Mouse (Mus musculus): ENCODE measurements around the gene Rwdd3.

The Rwdd3 gene

DNA sequence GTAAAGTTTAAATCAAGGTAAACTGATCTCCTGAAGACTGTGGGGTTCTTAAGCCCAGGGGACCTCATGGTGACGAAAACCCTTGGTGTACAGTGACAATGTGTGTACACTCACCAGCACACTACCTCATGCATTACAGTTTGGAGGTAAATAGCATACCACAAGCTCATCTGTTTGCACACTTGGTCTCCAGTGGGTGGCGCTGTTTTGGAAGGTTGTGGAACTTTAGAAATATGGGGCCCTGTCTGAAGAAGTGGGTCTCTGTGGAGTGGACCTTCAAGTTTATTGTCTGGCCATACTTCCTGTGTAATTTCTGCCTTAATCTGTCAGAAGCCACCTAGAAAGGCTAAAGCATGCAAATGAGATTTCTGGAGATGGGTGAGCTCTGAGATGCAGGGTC is 9.8 kb downstream of the Rwdd3 start:
- in situ Hi-C loops (cut with MboI; ENCODE audit: low sequenced_read_pairs), result no loop called here

DNA sequence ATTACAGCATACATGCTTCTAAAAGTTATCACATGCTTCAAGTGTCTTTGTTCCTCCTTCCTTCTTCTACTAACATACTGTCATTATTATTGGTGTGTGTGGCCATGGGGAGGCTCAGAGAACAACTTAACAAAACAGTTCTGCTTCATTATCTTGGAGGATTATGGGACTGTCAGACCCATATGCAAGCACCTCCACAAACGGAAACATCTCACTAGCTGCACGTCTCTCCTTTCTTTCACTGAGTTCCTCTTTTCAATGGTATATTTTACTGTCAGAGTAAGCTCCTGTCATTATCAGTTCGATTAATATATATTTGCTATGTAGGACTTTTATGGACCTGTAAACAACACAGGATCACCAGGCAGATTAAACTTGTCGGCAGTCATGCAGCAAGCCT is 11.1 kb downstream of the Rwdd3 start:
- in situ Hi-C loops (cut with MboI; ENCODE audit: low sequenced_read_pairs), result no loop called here

DNA sequence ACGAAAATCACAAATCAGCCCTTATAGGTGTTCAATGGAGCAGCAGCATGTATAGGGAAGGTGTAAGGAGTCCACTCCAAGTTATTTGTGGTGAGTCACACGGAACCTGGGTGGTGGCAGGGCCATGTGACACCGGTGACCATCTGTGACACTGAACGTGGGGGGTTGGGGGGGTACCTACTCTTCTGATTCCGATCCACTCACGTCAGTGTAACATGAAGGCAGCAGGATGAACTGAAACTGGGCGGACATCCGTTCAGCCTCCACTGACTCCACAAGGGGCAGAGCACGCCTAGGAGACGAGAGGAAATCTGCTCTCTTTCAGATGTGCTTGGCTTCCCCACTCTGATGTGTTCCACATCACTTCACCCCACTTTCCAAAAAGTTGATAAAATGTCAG is 11.9 kb downstream of the Rwdd3 start:
- in situ Hi-C loops (cut with MboI; ENCODE audit: low sequenced_read_pairs), result no loop called here

DNA sequence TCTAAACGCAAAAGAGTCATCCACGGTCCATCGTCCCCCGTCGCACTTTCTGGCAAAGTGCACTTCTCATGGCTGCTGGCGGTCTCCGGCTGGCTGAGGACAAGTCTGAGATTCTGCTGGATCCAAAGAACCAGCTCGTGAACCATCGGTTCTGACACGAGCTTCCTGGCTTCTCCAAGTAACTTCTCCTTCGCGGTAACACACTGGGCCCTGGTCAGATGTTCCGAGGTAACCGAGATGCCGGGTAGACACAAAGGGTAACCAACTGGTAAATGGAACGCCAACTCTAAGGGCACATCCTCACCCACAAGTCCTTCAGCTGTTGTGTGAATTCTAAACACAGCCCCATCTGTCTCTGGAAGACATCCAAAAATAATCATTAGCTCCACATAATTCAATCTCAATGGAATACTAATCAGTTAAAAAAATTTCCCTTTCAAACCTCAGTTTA is 12.6 kb downstream of the Rwdd3 start:
- in situ Hi-C loops (cut with MboI; ENCODE audit: low sequenced_read_pairs), result no loop called here

DNA sequence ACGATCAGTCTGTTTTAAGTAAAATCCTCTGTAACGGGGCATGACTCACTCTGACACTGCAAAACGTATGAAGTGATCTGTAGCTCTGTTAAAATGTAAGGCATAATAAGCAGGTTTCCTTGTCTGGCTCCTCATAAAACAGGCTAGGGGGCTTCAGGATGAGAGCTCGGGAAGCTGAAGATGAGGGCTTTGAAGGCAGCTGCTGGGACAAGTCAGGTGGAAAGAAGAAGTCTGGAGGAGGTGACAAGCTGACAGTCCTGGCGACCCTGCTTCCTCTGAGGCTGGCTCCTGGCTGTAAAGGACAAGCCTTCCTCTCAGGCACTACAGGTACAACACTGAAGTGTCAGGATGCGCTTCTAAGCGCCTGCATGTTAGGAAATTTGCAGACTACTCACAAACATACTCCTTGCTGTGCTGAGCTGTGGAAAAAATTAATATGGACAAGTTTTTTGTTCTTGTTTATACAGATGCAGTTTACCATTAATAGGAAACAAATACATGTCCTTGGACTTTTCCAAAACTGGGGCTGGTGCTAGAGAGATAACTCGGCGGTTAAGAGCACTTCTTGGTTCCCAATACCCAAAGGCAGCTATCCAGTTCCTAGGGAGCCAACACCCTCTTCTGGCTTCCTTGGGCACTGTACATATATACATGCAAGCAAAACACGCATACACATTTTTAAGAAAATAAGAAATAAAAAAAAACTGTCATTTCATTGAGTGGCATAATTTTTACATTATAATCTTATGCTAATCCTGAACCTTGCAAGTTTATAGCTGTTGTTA is 13.8 kb downstream of the Rwdd3 start:
- in situ Hi-C loops (cut with MboI; ENCODE audit: low sequenced_read_pairs), result no loop called here

DNA sequence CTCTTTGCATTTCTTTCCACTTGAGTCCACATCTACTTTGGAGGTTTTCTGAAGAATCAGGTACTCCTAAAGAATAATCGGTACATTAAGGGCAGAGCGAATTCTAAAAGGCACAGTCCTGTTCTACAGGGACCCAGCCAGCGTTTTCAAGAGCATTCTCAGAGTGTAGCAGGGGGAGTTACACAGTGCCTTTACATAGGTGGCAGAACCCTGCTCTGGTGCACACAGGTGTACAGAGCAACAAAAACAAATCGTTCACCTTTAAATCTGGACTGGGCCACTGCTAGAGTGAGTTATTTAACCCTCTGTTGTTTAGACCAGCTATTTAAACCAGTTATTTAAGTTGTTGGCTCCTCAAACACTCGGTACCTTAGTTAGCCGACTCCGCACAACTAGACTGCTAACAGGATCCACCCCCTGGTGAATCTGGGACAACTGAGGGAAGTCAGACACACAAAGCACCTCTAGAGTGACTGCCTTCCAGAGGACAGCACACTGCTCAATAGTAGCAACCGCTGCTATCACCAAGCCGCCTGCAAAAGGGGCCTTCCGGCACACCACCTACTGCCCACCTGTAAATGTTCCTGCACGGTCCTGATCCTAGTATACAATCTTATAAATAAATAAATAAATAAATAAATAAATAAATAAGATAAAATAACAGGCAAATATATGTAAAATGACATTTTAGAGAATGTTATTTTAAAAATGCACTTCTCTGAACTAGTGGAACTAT is 14.9 kb downstream of the Rwdd3 start:
- in situ Hi-C loops (cut with MboI; ENCODE audit: low sequenced_read_pairs), result no loop called here

DNA sequence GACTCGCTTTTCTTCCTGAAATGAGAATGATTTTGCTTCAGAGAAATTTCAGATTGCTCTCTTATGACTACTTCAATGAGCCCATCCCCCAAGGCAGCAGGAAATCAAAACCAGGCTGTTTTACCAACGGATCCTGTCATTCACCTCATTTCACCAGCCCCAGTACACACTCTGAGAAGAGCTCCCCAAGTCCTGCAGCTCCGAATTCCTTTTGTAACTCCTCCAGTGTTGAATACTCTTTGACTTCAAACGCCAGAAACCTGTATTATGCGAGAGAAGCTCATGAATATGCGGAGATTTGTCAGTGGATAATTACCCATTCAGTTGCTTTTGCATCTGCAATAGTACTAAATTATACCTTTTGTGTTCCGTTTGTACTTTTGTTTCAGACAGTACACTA is 15.5 kb downstream of the Rwdd3 start:
- in situ Hi-C loops (cut with MboI; ENCODE audit: low sequenced_read_pairs), result no loop called here

DNA sequence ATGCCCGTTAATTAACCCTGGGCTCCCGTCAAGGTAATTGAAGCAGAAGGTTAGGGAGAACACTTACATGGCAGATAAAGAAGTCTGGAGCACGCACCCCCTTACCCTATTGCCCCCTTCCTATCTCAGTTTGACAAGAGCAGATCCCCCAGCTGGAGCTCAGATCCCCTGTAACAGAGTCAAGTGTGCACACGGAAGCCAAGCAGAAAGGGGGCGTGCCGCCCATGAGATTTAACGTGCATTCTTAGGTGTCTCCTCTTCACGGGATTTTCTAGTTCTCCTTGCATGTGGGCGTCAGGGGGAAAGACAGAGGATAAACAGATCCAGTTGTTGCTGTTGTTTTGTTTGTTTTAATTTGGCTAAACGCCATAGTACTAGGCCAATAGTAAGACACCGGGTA is 37.6 kb downstream of the Rwdd3 start:
- in situ Hi-C loops (cut with MboI; ENCODE audit: low sequenced_read_pairs), result no loop called here

DNA sequence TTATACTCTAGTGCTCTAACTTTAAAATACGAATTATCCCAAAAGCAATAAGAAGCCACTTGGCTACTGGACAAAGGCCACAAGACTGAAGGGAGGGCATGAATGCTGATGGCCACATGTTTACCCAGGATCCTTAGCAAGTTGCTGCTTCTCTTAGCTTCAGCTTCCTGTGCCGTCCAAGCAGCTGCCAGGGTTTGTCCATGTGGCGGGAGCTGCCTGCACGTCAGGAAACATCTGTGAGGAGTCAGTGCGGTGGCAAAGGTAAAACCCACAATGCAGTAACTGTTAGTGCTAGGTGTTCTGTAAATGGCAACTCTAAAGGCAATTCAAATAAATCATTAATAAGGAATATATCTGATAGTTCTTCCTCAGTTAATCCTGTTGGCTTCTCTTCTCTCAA is 38.5 kb downstream of the Rwdd3 start:
- in situ Hi-C loops (cut with MboI; ENCODE audit: low sequenced_read_pairs), result no loop called here

DNA sequence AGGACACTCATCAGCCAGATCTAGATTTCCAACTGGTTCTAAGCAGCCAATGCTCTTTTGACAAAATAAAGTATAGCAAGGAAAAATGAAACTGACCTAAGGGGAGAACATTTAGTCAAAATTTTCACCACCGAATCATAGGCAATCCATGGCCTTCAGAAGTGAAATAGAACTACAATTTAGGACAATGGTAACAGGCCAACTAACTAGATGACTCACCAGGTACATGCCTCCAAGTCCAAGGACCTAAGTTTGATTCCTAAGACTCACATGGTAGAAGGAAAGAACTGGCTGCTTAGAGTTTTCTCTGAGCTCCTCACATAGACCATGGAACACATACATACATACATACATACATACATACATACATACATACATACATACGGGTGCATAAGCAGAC is 44.3 kb downstream of the Rwdd3 start:
- in situ Hi-C loops (cut with MboI; ENCODE audit: low sequenced_read_pairs), result no loop called here

DNA sequence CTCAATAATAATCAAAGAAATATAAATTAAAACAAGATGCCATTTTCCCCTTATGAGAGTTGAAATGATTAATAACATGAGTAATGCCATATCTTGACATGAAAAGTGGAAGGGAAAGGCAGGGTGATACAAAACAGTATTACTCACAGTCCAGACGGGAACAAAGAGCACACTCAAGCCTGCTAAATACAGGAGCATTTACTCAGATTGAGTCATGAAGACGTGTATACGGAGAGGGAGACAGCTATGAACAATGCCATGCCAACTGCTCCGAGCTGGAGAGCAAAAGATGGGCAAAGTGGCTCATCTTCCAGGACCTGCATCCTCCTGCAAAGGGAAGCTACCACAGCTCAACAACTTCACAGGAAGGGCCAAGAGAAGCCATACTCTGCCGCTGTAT is 45.0 kb downstream of the Rwdd3 start:
- in situ Hi-C loops (cut with MboI; ENCODE audit: low sequenced_read_pairs), result no loop called here

DNA sequence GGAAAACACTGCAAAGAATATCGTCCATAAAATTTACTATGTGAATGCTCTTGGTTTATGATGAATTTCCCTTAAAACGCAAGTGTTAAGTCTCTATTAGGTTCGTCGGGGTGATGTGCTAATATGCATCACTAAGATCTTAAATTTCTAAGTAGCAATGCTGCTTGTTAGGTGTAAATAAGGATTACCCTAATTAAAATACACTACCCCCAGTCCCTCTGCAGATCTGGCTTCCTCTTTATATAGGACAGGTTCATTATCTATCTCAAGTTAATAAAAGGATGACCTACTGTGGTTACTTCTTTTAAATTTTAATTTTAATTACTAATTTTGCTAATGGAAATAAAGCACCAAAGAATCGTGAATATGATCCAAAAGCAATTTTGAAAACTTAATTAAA is 50.4 kb downstream of the Rwdd3 start:
- in situ Hi-C loops (cut with MboI; ENCODE audit: low sequenced_read_pairs), result no loop called here

DNA sequence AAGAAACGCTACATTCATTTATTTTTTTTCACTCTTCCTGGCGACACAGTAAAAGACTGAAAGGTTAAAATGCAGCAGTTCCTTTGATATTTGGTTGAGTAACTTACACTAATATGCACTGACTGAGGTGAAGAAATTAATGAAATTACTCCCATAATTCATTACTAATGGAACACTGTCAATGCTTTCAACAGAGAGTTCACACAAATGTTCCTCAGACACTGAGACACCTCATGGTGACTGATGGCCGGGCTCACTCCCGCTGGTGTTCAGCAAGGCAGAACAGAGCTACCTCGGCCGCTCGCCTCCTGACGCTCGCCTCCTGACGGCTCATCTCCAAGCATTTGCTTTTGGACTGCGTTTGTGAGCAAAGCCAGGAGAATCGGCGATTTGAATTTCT is 54.9 kb downstream of the Rwdd3 start:
- in situ Hi-C loops (cut with MboI; ENCODE audit: low sequenced_read_pairs), result no loop called here

DNA sequence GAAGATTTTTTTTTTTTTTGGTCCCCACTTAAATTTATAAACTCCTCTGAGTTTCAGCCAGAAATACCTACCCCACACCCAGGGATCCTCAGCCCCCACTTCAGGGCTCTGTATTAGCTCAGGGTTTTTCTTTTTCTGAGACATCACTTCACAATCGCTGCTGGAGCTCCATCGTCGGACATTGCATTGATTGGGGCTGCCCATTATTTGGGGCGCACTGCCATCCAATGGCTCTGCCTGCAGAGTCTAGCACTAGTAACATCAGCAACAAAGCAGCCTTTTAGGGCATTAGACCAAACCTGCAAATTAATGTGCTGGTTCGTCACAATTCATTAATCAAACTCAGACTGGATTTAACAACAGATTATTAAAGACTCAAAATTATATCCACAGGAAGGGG is 55.4 kb downstream of the Rwdd3 start:
- in situ Hi-C loops (cut with MboI; ENCODE audit: low sequenced_read_pairs), result no loop called here

DNA sequence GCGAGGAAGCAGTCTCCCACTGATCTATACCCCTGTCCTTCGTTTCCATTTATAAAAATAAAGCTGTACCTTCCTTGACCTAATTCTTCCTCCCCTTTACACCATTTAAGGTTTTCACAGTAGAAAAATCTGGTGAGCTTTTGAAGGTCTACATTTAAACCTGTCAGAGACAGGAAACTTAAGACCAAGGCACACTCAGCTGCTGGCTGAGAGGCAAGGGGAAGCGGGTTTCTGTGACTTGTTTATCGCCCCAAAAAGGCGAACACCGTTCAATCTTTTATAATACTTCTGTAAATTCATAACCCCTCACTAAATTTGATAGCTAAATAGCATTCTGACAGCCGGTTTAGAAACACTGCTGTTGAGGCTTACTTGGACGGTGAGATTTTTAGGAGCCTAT is 60.4 kb downstream of the Rwdd3 start:
- in situ Hi-C loops (cut with MboI; ENCODE audit: low sequenced_read_pairs), result no loop called here

DNA sequence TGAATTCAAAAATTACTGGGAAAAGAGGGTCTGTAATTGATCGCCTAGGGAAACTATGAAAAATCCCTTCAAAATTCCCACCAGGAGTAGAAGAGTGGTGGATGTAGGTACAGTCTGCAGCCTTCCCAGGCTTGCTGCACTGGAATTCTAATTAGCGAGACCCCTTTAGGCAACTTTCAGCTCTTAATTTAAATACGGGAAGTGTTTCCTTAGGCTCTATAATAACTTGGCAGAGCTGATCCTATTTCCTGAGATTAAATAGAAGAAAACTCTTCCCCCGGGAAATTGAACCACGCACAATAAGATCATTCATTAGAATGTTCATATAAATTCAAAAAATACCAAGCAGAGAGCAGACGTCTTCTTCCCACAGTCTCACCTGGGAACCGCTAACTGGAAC is 61.1 kb downstream of the Rwdd3 start:
- in situ Hi-C loops (cut with MboI; ENCODE audit: low sequenced_read_pairs), result no loop called here

DNA sequence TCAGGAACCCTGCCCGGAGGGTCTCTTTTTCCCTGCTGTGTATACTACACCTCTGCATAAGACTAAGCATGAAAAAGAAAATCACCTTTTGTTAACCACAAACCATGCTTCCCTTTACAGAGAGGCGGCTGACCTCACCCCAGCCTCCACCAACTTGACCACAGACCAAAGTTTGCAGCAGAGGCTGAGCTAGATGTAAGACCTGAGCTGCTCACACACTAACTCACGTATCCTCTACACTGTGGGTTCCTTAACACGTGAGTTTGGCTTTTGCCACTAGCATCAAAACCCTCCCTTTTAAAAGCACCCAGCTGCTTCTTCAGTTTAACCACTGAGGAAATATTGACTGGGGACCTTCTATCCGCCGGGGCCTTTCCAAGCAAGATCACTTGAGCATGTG is 64.0 kb downstream of the Rwdd3 start:
- in situ Hi-C loops (cut with MboI; ENCODE audit: low sequenced_read_pairs), result no loop called here

DNA sequence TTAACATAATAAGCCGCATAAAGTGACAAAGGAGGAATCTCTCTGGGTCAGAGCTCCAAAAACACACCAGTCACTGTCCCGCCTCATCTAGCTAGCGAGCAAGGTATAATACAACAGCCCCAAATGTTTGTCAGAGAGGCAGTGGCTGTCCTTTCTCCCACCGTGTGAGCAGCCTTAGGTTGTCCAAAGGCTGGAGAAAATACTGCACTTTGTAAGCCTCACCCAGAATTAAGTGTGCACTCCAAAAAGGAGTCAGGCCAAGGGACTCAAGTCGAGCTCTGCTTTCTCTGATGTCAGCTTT is 66.1 kb downstream of the Rwdd3 start:
- in situ Hi-C loops (cut with MboI; ENCODE audit: low sequenced_read_pairs), result no loop called here
